Mouse (Mus musculus) cortical plate, adult 2 months (tissue): ENCODE measurements around the gene Cldn34c4. TPM values are rescaled to one million over a fixed set of nuclear protein-coding genes. Genes with fewer than 3 reads are reported as not detected.

ENCODE experiments used
- H3K27ac ChIP-seq: fragments of 200-500 bp; 2 replicates; pipeline ENCODE4 v1.5.1; 2012; ENCODE audit warnings: low read length, control low read depth, inconsistent platforms; ENCODE audit not compliant: insufficient read depth
- H3K4me1 ChIP-seq: fragments of 200-500 bp; 2 replicates; pipeline ENCODE4 v1.6.1; 2011; ENCODE audit warnings: low read length; ENCODE audit not compliant: control insufficient read depth, insufficient read depth
- H3K4me3 ChIP-seq: fragments of 200-500 bp; 2 replicates; pipeline ENCODE4 v1.5.1; 2011; ENCODE audit warnings: mild to moderate bottlenecking, low read length, control low read depth; ENCODE audit not compliant: insufficient read depth
- CTCF ChIP-seq: fragments of 200-500 bp; IDR thresholded peaks from 2 replicates; pipeline ENCODE4 v1.5.1; 2011; ENCODE audit warnings: mild to moderate bottlenecking, control low read depth, low read length; ENCODE audit not compliant: insufficient read depth; ENCODE audit errors: extremely low read depth
- POLR2A ChIP-seq: fragments of 200-500 bp; IDR thresholded peaks from 2 replicates; pipeline ENCODE4 v1.6.1; 2011; ENCODE audit warnings: mild to moderate bottlenecking, low read length, control low read depth; ENCODE audit not compliant: insufficient read depth; ENCODE audit errors: extremely low read depth
- polyA plus RNA-seq: library from polyadenylated mRNA; depleted of rRNA; stranded (reverse); fragments of >200 nt; gene quantifications from 2 replicates; pipeline ENCODE4 v1.2.3, GENCODE M21; 2012; rRNA removed

Gene Cldn34c4
- not detected in 2 replicates for polyA plus RNA-seq

- Histone ChIP-seq H3K4me1 (no peaks in the 10 kb centered on the region), H3K4me3 (no peak within 1 kb of the TSS), H3K27ac (no peak within 1 kb of the TSS)
- no peak for TF ChIP-seq CTCF
- TF ChIP-seq POLR2A: no peak
Observed at GRCm38 (mm10) chrX:127736454-127736853, at the start of gene Cldn34c4. Gene Cldn34c4, minus strand, starts transcription at chrX:127736554.

DNA sequence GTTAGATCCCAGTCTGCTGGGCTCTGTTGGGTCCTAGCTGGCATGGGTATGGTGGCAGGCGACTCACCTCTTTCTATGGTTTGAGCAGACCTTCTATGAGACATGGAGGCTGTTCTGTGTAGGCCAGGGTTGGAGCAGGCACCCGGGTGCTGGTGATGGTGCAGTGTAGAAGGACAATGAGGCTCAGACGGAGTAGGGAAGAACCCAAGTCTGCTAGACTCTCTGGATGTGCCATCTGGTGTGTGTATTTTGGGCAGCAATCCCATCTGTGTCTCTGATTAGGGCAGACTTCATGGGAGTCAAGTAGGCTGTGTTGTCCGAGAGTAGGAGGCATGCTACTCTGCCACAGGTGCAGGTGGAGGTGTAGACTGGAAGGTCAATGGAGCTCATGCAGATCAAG lies 10.7 kb upstream of the Cldn34c4 start:
- TF ChIP-seq POLR2A (no peak), CTCF (no peak)
- H3K4me1 ChIP-seq: no peaks in the 10 kb centered on the region
- no peak overlapping the region for H3K4me3 ChIP-seq
- no peak overlapping the region for H3K27ac ChIP-seq
